Mouse (Mus musculus) lung, postnatal 0 days (tissue): ENCODE results near the gene Tmem132a.

Source experiments
- CTCF ChIP-seq: IDR thresholded peaks from 2 replicates; pipeline ENCODE4 v1.5.1; 2016; ENCODE audit warnings: antibody characterized with exemption, mild to moderate bottlenecking
- EP300 ChIP-seq: IDR thresholded peaks from 2 replicates; pipeline ENCODE4 v1.6.1; 2016; ENCODE audit warnings: antibody characterized with exemption, mild to moderate bottlenecking, control low read depth

DNA sequence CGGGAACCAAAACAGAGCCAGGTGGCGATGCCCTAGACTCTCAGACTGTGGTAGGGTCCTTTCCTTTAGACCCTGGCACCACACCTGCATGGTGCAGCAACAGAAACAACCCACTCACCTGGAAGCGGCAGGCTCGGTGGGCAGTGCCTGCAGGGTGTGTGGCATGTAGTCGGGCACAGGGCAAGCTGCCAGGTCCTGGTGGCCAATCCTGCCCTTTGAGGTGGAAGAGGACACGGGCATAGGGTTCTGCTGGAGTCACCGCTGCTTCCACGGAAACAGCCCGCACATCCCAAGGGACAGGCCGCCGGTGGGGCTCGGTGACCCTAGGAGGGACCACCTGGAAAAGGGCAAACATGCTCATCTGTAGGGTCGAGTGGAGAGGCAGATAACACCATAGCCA lies 3.4 kb downstream of the Tmem132a start:
- TF ChIP-seq EP300 (no peak), CTCF (no peak)
